Mouse (Mus musculus): ENCODE measurements at regions not wholly inside any gene's neighbourhood (a gene's known extent, or its start where the extent isn't known, plus 50 kb on each side); places are given as distances from the start of the nearest gene placed in this dataset.

DNA sequence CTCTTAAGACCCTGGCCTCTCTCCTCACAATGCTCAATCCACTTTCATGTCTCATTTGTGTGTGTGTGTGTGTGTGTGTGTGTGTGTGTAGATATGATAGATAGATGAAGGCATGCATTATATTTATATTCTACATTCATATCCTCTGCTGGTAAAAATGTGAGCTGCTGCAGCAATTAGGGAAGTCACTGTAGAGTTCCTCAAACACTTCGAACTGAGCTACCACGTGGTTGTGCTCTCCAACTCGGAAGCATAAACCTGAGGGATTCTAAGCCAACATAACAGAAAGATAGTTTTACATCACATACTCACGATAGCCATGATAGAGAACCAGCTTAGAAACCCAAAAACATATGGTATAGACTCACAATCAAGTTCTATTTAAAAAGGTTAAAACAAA is 565.5 kb upstream of the B3galt2 start:
- DNase-seq: no peak

DNA sequence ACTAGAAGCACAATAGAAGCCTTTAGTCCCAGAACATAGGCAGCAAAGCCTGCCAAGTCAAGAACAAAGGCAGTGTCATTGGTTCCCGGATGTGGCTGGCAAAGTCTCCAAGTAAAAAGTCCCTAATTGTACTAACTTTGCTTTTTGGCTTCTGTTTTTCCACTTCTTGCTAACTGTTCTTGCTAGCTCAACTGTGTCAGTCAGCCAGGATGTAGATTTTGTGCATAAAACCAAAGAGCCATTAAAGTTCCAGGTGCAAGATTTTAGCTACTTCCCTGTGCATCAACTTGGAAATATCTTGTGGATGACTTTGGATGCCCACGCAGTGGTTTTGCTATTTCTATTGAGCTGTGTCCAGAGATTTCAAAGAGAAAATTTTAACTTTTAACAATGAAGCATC is 560.0 kb upstream of the B3galt2 start:
- no peak for DNase-seq

DNA sequence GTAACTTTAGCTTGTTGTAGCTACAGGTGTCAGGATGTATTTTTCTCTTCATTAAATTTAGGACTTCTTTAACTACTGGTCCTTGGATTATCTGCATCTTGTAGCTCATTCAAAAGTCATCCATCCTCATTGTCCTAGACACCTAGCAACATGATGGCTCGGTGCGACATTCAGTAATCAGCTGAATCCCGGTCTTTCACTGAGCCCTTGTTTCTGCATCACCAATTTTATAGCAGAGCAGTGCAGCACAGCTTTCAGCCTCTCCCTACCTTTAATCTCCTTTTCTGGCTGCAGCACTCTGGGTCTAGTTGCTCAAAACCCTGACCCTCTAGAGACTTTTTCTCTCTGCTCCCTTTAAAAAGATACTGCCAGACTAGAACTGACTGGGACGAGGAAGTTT is 543.6 kb upstream of the B3galt2 start:
- no peak for DNase-seq

DNA sequence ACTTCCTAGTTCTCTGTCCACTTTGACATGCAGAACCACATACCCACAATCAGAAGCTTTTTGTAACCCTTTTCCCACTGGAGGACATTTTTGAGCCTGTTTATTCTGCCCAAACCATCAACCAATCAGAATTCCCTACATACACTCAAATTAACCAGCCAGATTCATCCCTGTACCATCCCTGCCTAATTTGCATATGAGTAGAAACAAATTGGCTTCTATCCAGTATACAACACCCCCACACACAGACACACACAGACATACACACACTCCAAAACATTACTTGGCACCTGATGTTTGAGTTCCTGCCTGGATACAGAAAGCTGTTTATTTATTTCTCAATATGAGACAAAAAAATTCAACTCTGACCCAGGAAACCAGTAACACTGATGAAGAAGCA is 542.2 kb upstream of the B3galt2 start:
- DNase-seq: no peak

DNA sequence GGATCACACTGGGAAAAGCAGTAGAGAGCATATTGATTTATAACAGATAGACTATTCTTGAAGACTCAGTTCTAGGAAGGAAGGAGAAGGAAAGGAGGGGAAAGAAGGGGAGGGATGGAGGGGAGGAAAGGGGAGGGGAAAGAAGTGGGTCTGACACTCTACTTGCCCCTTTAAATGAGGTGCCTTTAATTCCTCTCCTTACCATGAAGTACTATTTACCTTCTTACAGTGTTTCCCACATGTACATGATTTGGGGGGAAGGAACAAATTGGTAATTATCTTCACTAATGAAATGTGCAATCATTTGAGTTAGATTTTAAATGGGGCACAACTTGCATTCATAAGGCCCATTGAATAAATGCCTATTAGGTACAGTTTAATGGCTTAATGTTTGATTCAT is 518.3 kb upstream of the B3galt2 start:
- no peak for DNase-seq

DNA sequence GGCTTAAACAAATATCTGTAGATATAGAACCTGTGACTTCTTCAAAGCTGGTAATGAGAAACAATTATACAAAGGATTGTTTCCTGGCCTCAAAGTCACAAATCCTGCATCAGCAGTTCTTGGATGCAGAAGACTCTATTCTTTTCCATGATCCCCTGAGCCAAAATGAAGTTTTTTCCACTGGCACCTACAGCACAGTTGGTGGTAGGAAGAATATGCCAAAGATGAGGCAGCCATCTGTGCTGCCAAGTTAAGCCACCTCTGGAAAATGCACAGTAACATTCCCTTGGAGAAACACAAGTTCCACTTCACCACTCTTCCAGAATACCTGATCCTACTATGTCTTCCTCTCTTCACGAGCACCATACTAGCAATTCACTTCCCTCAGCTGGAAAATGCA is 510.2 kb upstream of the B3galt2 start:
- DNase-seq: no peak

DNA sequence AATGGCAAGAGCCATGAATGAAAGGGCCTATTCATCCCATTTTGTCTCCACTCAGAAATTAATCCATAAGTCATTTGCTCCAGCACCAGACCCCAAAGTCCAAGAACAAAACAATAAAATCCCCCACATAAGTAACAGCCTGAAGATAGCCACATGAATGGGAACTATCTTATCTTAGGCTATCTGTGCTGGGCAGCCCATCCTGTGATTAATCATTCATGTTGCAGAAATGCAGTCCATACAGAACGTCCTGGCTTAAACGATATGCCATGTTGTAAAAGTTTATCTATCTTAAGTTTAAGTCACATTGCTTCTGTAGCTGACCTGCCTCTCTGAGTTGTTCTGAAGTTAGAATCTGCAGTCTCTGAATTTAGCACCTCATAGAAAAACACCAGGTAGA is 507.7 kb upstream of the B3galt2 start:
- no peak for DNase-seq

DNA sequence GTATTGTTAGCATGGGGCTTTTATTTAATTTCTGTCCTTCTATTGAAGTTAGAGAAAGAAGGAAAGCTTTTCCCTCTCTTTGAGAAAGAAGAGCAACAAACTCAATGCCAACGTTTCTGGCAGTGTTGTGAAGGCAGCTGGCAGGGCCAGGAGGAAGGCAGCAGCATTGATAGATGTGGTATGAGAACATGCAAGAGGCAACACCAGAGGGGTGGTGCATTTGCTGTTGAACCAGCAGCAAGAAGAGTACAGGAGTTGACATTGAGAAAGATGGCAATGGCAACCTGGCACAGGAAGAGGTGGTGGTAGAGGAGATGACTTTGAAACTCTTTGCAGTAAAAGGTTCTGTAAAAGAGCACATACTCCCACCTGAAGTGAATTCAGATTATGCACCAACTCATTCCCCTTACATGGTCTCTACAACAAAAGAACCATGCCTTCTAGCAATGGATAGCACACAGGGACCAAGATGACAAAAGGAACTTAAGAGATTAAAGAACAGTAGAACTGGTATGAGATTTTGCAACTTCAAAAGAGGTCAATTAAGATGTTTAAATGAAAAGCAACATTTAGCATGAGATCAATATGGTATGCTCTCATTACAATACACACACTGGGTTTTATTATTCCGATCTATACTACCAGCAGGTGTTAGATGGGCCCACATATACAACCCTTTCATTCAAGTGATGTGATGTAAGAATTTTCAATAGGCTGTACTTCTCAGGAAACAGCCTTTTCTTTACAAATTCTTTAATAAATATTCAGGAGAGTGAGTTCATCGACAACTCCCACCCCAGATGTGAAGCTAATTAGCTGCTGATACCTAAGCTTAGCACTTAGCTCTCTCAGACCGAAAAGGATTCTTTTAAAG is 495.1 kb upstream of the B3galt2 start:
- DNase-seq: no peak

DNA sequence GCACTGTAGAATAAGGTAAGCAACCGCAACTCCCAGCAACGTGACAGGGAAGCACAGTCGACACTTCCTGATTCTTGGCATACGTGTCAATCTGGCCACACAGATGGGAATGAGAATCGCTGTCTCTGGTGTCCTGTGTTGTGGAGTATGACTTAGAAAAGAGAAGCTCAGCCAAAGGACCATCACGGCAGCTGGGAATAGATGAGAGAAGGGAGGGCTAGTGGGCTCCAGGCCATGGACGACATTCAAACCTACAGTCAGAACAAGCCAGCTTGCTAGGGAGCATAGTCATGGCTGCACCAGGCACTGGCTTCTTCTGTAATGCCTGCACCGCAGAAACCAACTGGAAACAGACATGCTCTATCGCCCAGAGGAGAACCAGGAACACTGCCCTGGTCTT is 469.2 kb upstream of the B3galt2 start:
- no peak for DNase-seq

DNA sequence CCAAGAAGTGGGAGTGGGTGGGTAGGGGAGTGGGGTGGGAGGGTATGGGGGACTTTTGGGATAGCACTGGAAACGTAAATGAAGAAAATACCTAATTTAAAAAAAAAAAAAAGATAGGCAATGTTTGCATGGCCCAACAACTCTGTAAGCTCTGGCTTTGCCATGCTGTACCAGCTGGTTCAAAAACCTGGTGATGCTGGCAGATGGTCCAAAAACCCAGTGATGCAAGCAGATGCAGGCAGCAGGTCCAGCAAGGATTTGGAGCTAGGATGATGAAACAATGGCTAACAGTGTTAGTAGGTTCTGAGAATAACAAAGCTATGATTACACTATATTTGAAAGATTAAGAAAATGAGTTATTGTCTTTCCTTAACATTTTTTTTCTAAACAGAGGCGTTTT is 466.6 kb upstream of the B3galt2 start:
- DNase-seq: no peak

DNA sequence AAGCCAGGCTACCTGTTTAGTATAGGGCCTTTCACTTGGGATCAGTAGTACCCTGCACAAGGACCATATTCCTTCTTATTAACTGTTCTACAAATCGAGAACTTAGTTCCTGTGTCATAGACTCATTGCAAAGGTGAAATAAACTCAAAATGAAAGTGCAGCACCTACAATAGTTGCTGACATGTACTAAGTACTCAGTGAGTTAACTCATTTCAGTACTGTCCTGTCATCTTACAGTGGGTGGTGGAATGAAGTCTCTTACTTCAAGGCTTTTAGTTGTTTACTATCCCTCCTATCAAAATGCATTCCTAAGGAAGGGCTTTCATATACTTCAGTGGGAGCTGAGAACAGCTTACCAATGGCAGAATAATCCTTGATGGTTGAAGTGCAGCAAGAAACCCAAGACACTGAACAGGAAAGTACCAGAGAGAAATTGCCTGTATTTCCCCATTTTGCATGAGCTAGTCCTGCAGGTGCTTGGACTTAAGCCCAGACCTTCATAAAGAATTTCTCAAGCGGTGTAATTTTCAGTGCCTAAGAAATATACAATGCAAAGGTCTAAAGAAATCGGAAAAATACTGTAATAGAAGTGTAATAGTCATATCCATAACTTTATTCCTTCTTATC is 448.2 kb upstream of the B3galt2 start:
- no peak for DNase-seq

DNA sequence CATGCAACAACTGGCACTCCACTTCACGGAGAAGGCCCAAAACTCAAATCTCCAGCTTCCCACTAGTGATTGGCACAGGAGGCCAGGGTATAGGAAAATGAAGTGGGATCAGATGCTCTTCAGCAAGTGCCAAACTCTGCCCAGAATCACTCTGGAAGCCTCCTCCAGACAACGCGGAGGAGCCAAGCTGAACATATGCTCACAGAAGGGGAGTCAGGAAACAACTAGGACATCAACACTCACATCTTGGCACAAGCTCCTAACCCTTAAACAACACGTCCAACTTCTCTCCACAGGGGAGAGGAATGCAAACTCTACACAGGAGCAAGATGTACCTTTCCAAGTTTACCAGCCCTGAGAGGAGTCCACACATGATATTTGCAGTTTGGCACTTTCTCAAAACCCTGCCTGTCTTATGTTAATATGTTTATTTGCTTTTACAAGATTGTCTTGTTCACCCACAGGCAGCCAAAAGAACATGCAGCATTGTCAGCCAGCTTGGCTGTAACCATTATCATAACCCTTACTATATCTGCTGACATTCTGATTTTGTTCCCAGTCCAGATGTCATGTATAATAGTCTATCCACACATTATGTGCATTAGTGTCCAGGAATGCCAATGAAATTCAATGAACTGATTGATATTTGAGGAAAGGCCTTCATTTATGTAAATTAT is 440.1 kb upstream of the B3galt2 start:
- no peak for DNase-seq

DNA sequence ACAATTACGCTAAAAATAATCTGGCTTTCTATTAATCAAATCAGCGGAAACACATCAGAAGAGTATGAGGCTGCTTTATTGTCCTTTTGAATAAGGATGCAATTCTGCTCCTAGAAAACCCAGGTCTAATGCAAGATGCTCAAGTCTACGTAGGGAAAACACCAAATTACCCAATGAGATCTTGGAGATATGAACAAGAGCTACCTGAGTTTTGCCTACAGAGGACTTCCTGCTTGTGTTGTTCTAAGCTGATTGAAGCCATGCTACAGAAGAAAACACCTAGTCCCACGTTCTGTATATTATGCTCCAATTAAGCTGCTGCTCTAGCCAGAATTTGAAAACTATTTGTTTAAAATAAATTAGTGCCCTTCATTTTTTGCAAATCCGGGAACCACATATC is 439.5 kb upstream of the B3galt2 start:
- DNase-seq: no peak

DNA sequence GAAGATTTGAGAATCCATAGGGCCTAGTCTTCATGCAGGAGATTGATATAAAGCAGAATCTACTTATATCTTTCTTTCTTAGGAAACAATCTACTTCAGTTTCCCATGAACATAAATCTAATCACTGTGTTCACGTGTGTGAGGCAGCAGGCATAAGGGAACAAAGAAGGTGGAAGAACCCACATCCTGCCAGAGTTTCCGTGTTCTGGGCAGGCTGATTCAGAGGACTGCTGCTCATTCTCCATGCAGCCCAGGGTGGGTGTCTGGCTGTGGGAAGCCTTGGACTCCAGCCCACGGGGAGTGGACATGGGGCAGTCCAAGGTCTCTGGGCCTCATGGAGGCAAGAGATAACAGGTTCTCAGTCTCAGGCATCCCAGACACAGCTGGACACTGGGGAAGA is 438.3 kb upstream of the B3galt2 start:
- no peak for DNase-seq

DNA sequence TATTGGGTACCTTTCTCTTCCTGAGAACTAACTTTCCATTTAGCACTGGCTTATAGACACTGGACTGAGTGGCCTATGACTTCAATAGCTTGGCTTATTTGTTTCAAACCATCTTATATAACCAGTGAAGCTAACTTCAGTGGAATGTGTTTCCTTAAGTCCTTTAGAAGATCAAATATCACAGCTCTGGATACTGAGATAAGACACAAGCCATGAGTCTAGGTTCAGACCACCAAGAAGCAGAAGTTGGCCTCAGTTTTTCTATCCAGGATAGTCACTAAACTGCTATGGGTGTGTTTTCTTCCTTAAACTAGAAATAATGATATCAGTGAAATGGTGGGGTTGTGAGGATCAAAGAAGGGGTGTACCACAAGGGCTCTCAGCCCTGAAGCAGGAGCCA is 436.4 kb upstream of the B3galt2 start:
- DNase-seq: no peak

DNA sequence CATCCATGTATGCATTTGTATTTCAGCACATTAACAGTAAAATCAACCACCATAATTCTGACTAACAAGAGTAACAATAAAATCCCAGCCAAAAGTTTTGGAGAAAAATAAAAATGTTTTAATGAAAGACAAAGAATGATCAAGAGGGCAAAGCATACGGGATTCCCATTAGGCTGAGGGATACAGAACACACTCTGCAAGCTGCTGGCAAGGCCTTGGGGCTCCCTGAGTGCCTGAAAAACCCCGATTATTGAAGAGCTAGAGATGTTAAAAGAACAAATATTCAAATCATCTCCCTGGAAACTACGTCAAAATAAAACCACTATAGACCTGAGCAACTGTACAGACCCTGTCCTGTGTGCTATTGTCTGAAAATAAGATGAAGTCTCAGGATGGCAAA is 433.5 kb upstream of the B3galt2 start:
- no peak for DNase-seq

DNA sequence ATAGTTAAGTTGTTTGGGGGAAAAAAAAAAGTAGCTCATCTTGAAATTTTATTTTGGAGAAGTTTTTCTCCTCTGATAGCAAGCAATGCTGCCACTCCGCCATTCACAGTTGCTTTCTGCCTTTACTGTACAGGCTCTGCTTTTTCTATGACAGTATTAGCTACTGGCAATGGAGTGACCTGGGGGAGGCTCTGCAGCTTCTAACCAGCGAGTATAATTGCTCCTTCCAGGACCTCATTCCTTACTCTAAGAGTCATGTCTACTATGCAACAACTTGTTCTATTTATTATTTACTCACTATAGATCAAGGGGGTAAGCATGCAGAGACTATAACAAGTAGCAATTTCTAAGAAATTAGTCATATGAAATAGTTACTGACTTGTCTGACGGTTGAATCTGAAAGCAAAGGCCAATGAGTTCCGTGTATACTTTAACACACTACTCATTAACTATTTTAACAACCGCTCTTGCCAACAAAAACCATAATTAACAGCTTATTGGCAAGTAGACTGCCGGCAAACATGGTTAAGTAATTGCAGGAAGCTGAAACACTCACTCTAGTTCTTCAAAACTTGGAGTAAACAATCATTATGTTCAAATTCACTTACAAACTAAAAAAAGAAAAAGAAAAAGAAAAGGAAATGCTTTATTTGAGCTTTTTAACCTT is 432.9 kb upstream of the B3galt2 start:
- DNase-seq: no peak

DNA sequence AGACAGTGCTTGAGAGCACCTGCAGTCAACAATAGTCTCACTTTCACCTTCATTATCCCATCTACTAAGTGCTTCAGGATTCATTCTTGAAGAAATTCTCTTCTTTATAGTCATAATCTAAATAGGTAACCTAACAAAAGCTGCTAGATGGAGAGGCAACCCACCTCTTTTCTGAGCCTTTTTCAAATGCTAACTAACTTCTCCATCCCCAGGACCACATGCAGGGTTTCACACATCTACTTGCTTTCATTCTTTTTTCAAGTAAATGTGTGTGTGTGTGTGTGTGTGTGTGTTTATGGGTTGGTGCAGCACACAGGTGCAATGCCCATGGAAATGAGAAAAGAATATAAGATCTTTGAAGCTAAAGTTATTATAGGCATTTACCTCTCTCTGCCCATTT is 423.1 kb upstream of the B3galt2 start:
- no peak for DNase-seq

DNA sequence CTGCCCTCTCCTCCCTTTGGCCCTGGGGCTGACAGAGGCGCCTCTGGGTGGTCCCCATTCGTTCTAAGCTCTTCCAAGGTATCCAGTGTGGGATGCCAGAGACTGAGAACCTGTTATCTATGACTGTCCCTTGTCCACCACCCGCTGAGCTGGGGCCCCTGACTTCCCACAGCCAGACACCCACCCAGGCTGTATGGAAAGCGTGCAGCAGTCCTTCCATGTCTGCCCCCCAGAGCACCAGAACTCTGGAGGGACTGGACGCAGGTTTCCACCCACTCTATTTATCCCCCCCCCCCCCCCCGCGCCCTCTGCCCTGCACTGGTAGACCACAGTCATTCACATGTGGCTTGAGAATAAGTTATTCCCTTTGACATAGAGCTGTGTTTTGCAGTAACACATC is 408.5 kb upstream of the B3galt2 start:
- DNase-seq: no peak

DNA sequence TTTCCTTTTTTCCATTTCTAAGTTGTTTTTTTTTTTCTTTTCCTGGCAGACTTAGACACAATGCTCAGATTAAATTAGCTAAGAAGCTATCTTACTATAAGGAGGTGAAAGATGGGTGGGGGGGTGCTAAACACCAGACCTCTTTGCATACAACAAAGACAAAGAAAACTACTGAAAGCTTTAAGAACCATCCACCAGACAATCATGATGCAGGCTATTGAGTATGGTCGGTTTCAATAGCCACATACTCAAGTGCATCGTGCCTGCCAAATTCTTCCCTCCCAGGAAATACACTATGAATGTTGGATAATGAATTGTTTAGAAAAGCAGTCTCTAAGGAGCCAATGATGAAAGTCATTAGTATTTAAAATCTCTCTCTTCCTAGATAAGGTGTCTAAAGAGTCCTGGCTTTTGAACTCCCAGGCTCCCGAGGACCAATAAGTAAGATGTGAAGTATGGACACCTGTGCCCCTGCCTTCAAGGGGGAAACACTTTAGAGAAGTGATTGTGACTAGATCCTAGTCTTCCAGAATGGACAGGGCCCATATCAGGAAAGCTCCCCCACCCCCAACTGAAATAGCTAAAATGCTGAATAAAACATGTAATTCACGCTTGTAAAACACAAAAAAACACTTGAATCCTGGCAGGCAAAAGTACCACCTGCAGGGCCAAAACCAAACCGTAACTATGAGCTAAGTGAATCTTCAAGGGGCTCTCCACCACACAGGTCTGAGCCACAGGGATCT is 381.8 kb upstream of the B3galt2 start:
- no peak for DNase-seq

DNA sequence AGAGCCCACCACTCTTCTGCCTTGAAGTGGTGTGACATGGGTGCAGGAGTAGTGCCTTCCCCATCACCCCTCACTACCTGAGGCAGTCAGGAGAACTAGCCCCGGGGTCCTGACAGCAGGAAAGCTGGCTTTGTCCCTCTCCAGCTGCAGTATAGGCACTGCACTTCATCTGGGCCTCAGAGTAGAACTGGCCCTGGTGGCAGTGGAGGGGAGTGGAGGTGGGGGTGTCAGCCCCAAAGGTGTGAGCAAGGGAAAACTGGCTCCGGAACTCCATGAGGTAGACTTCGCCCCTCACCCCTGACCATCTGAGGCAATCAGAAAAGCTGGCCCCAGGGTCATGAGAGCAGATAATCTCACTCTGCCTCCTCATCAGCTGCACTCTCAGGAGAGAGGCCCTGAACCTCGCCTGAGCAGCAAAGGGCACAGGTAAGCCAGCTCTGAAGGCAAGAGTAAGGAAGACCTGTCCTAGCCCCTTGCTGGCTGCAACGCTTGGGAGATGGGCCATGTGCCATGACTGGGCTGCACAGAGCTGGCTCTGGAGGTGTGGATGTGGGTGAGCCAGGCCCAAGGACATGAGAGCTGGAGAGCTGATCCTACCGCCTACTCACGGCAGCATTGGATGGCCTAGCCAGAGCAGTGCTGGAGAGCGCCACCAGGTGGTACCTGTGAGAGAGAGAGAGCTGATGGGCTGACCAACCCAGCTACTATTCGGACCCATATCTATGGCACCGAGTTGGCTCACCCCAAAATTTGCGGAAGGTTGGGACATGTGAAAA is 377.0 kb upstream of the B3galt2 start:
- DNase-seq: no peak

DNA sequence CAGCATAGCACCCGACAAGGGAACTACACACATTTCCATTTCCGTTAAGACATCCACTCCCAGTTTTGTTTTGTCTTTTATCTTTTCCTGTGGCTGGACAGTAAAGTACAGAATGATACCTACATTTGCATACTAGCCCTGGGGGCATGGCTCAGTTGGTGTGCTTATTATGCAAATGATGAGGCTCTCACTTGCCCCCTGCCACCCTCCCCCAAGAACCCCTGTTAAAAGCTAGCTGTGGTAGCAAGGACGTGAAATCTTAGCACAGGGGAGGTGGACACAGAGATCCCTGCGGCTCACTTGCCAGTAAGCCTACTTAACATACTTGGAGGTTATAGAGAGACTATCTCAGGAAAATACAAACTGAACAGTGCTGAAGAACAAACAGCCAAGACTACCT is 375.2 kb upstream of the B3galt2 start:
- DNase-seq: no peak

Measured in B cell, adult 2 months (primary cell).